Comparison of ENCODE assay signal across 26 mouse cellular contexts in genomic region chr13:24649099-24649498, GRCm38 (mm10).
DNase-seq lines count a peak whose midpoint lies in the region; ATAC-seq and TF ChIP-seq lines count a peak whose summit lies in the region.
"Had no signal": no experiment of that assay in that cellular context is flagged by ENCODE, and none has a peak within 500 bp of the region (broad histone marks: within the 10 kb centered on the region; RNA-seq: fewer than 3 reads in every experiment).

No protein-coding gene starts in this region.

- H3K4me1 ChIP-seq in forebrain, embryonic 13.5 days, result peaks cover 23% of the 10 kb centered on the region
- H3K4me1 ChIP-seq in forebrain, embryonic 14.5 days (ENCODE audit: control insufficient read depth, insufficient read depth, low read length), result peaks cover 10% of the 10 kb centered on the region; the same call in 1 of the 2 replicates
- peaks cover 9% of the 10 kb centered on the region for H3K4me1 ChIP-seq in forebrain, embryonic 16.5 days (replicated peaks; ENCODE audit: control insufficient read depth, insufficient read depth, low read length)
- H3K4me1 ChIP-seq: liver, embryonic 12.5 days; neural tube, embryonic 12.5 days; stomach, embryonic 15.5 days had no signal

- no peaks in the 10 kb centered on the region for H3K36me3 ChIP-seq in forebrain, embryonic 13.5 days (ENCODE audit: poor library complexity, severe bottlenecking)
- H3K36me3 ChIP-seq in forebrain, embryonic 14.5 days (ENCODE audit: control insufficient read depth, insufficient read depth, low read length), result no peaks in the 10 kb centered on the region
- H3K36me3 ChIP-seq in forebrain, embryonic 16.5 days (ENCODE audit: control insufficient read depth, insufficient read depth), result no peaks in the 10 kb centered on the region
- H3K36me3 ChIP-seq: heart, embryonic 13.5 days; liver, embryonic 12.5 days; neural tube, embryonic 12.5 days; stomach, embryonic 15.5 days had no signal

- no peak overlapping the region for H3K4me2 ChIP-seq in forebrain, embryonic 13.5 days
- no peak overlapping the region for H3K4me2 ChIP-seq in forebrain, embryonic 14.5 days (ENCODE audit: low read length)
- no peak overlapping the region for H3K4me2 ChIP-seq in forebrain, embryonic 16.5 days (ENCODE audit: low read length)
- H3K4me2 ChIP-seq: heart, embryonic 13.5 days; liver, embryonic 12.5 days; neural tube, embryonic 12.5 days; stomach, embryonic 15.5 days had no signal

- H3K9me3 ChIP-seq in forebrain, embryonic 13.5 days (replicated peaks), result no peaks in the 10 kb centered on the region
- no peaks in the 10 kb centered on the region for H3K9me3 ChIP-seq in forebrain, embryonic 14.5 days (replicated peaks; ENCODE audit: control insufficient read depth, low read length)
- no peaks in the 10 kb centered on the region for H3K9me3 ChIP-seq in forebrain, embryonic 16.5 days (ENCODE audit: control insufficient read depth, low read length)
- H3K9me3 ChIP-seq: heart, embryonic 13.5 days; liver, embryonic 12.5 days; neural tube, embryonic 12.5 days; stomach, embryonic 15.5 days had no signal

- TF ChIP-seq CTCF in layer of hippocampus, adult 2 months (conservative IDR thresholded peaks at IDR 0.05), result no peak

- 60% methylated on average over 2 of the region's 2 CpGs for WGBS in forebrain, embryonic 13.5 days
- 65% methylated on average over 2 of the region's 2 CpGs for WGBS in forebrain, embryonic 14.5 days
- WGBS in forebrain, embryonic 16.5 days, result 56% methylated on average over 2 of the region's 2 CpGs

- ATAC-seq in forebrain, embryonic 13.5 days, result peak; percentile 19; the same call in 1 of the 2 replicates
- ATAC-seq in forebrain, embryonic 14.5 days, result no peak
- ATAC-seq in forebrain, embryonic 16.5 days, result no peak
- ATAC-seq: CD4-positive, CD25-positive, alpha-beta regulatory T cell, adult 4 months; inflammation-experienced regulatory T-cells, adult 6 months; liver, embryonic 12.5 days; liver, postnatal 0 days had no signal

- no peaks in the 10 kb centered on the region for H3K27me3 ChIP-seq in forebrain, embryonic 13.5 days
- H3K27me3 ChIP-seq in forebrain, embryonic 14.5 days (replicated peaks; ENCODE audit: control insufficient read depth, insufficient read depth, low read length), result no peaks in the 10 kb centered on the region
- H3K27me3 ChIP-seq in forebrain, embryonic 16.5 days (replicated peaks; ENCODE audit: control insufficient read depth, insufficient read depth, low read length), result no peaks in the 10 kb centered on the region
- H3K27me3 ChIP-seq: heart, embryonic 13.5 days; liver, embryonic 12.5 days; neural tube, embryonic 12.5 days; stomach, embryonic 15.5 days had no signal

- H3K4me3 ChIP-seq in forebrain, embryonic 13.5 days, result no peak overlapping the region
- H3K4me3 ChIP-seq in forebrain, embryonic 14.5 days (ENCODE audit: low read depth, low read length), result no peak overlapping the region
- no peak overlapping the region for H3K4me3 ChIP-seq in layer of hippocampus, adult 2 months
- H3K4me3 ChIP-seq in forebrain, embryonic 16.5 days (replicated peaks; ENCODE audit: low read length), result no peak overlapping the region
- H3K4me3 ChIP-seq: heart, embryonic 13.5 days; liver, embryonic 12.5 days; myocyte; neural tube, embryonic 12.5 days; stomach, embryonic 15.5 days had no signal

- peak overlapping the region; percentile 44 for H3K27ac ChIP-seq in forebrain, embryonic 13.5 days
- H3K27ac ChIP-seq in forebrain, embryonic 14.5 days (ENCODE audit: low read depth, low read length), result no peak overlapping the region
- H3K27ac ChIP-seq in layer of hippocampus, adult 2 months, result peak overlapping the region; percentile 85
- H3K27ac ChIP-seq in forebrain, embryonic 16.5 days (ENCODE audit: low read length), result 0 out of 2 replicates have a peak overlapping the region, but pooled peaks have one; percentile 10
- H3K27ac ChIP-seq: heart, embryonic 13.5 days; liver, embryonic 12.5 days; neural tube, embryonic 12.5 days; stomach, embryonic 15.5 days had no signal

- no peak for DNase-seq in forebrain, embryonic 14.5 days (ENCODE audit: low spot score)
- DNase-seq in layer of hippocampus, adult 2 months (ENCODE audit: low spot score in 2 of 2), result no peak
- DNase-seq in layer of hippocampus, adult 9-11 months, result no peak
- peak; percentile 69 for DNase-seq in 3T3-L1 (ENCODE audit: low read depth, low spot score)
- no peak for DNase-seq in left cerebral cortex, adult 11 months (ENCODE audit: low spot score)
- DNase-seq: adrenal gland, postnatal 25 days; cerebellum, adult 11-12 months; cerebellum, adult 9-11 months; gastrocnemius, postnatal 10 days; heart, postnatal 10 days; kidney, adult 11 months; kidney, postnatal 14 days; left cerebral cortex, postnatal 4 days; liver, postnatal 0 days; lung, postnatal 36 days; retina, postnatal 1 day; right cerebral cortex, postnatal 14 days had no signal

- no peak overlapping the region for H3K9ac ChIP-seq in forebrain, embryonic 13.5 days
- H3K9ac ChIP-seq in forebrain, embryonic 14.5 days (ENCODE audit: low read length), result no peak overlapping the region
- H3K9ac ChIP-seq in forebrain, embryonic 16.5 days (replicated peaks; ENCODE audit: low read depth, low read length), result no peak overlapping the region
- H3K9ac ChIP-seq: heart, embryonic 13.5 days; liver, embryonic 12.5 days; liver, postnatal 0 days; neural tube, embryonic 12.5 days; stomach, embryonic 15.5 days had no signal
